Mouse (Mus musculus) liver, embryonic 15.5 days (tissue): ENCODE data around the gene Gpr107. TPM values are rescaled to one million over a fixed set of nuclear protein-coding genes. Genes with fewer than 3 reads are reported as not detected.

Experiments used
- ATAC-seq: fragments of 200-750 bp; cut with Nextera tagmentation; 2 replicates; pipeline ENCODE4 v1.8.0; 2017; ENCODE audit warnings: moderate number of reproducible peaks, mild to moderate bottlenecking, moderate library complexity; ENCODE audit not compliant: insufficient read depth
- H3K27ac ChIP-seq: fragments of 300-500 bp; sonication (generic); replicated peaks from 2 replicates; pipeline ENCODE4 v1.5.1; 2015; ENCODE audit warnings: mild to moderate bottlenecking, inconsistent platforms
- H3K27me3 ChIP-seq: fragments of 300-500 bp; sonication (generic); 2 replicates; pipeline ENCODE4 v1.6.1; 2015; ENCODE audit warnings: mild to moderate bottlenecking, inconsistent platforms
- H3K36me3 ChIP-seq: fragments of 300-500 bp; sonication (generic); replicated peaks from 2 replicates; pipeline ENCODE4 v1.6.1; 2015; ENCODE audit warnings: moderate library complexity, mild to moderate bottlenecking, inconsistent platforms
- H3K4me1 ChIP-seq: fragments of 300-500 bp; sonication (generic); replicated peaks from 2 replicates; pipeline ENCODE4 v1.6.1; 2015; ENCODE audit warnings: inconsistent platforms
- H3K4me2 ChIP-seq: fragments of 300-500 bp; sonication (generic); 2 replicates; pipeline ENCODE4 v1.6.1; 2015; ENCODE audit warnings: moderate library complexity, mild to moderate bottlenecking, inconsistent platforms
- H3K4me3 ChIP-seq: fragments of 300-500 bp; sonication (generic); replicated peaks from 2 replicates; pipeline ENCODE4 v1.5.1; 2015; ENCODE audit warnings: mild to moderate bottlenecking, inconsistent platforms
- H3K9ac ChIP-seq: fragments of 300-500 bp; sonication (generic); 2 replicates; pipeline ENCODE4 v1.6.1; 2015; ENCODE audit warnings: moderate library complexity, mild to moderate bottlenecking, inconsistent platforms
- H3K9me3 ChIP-seq: fragments of 300-500 bp; sonication (generic); replicated peaks from 2 replicates; pipeline ENCODE4 v1.6.1; 2016; ENCODE audit warnings: inconsistent platforms
- WGBS: fragments of 180-500 bp; shearing (Covaris S2); methylation state at CpG from one replicate; pipeline ENCODE4 v1.1.7; 2015; ENCODE audit warnings: mixed read lengths; ENCODE audit not compliant: insufficient replicate concordance; 5-methylcytosine and 5-hydroxymethylcytosine counted together
- polyA plus RNA-seq: library from polyadenylated mRNA; unstranded; fragments of >200 nt; fragmentation: Nextera tagmentation; extraction: Ambion mirVana; gene quantifications from 2 replicates; pipeline ENCODE4 v1.2.1, GENCODE M21; 2015

Gpr107 gene
- polyA plus RNA-seq, 1 experiment from 2014 or later, result 10.4 TPM

DNA sequence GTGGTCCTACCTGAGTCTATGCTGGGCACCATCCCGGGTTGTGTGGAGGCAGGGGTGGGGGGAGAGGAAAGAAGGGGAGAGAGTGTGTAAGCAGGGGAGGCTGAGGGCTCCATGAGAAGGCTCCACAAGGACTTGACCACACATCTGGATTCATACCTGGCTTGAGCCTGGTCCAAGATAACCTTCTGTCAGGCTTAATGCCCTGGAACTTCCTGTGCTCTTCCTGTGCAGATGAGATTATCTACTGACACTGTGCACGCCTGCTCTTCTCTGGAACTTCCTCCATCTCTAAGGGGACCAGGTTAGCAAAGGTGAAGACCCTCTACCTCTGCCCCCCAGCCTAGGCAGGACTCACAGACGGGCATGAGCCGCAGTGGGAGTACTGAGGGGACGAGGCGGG lies 96.7 kb downstream of the Gpr107 start:
- no peak overlapping the region for H3K27ac ChIP-seq
- peaks cover 44% of the 10 kb centered on the region for H3K27me3 ChIP-seq
- H3K36me3 ChIP-seq, result no peaks in the 10 kb centered on the region
- no peaks in the 10 kb centered on the region for H3K9me3 ChIP-seq
- peaks cover 7% of the 10 kb centered on the region for H3K4me1 ChIP-seq
- WGBS, result 57% methylated on average over 6 of the region's 6 CpGs
- no peak overlapping the region for H3K4me3 ChIP-seq
- no peak overlapping the region for H3K9ac ChIP-seq
- ATAC-seq, result no peak
- H3K4me2 ChIP-seq, result no peak overlapping the region

DNA sequence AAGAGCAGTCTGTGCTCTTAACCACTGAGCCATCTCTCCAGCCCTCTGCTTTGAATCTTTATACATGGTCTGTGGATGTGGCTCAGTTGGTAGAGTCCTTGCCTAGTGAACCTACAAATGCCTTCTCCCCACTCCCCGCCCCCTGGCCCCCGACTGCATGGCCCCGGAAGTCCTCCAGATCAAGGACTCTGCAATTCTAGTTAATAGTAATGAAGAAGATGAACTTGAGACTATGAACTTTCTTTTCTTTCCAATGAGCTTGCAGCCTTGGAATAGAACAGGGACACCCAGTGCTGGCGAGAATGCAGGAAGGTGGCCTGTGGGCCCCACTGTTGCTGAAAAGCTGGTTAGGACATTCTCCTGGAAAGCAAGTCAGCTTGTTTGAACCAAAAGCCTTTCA lies 100.1 kb downstream of the Gpr107 start:
- Histone ChIP-seq H3K4me1 (peaks cover 12% of the 10 kb centered on the region; the same call in 1 of the 2 replicates), H3K27ac (no peak overlapping the region), H3K36me3 (no peaks in the 10 kb centered on the region), H3K4me3 (no peak overlapping the region), H3K27me3 (peaks cover 11% of the 10 kb centered on the region), H3K9me3 (no peaks in the 10 kb centered on the region), H3K9ac (no peak overlapping the region), H3K4me2 (no peak overlapping the region)
- ATAC-seq, result no peak
- WGBS, result 84% methylated on average over 4 of the region's 4 CpGs

DNA sequence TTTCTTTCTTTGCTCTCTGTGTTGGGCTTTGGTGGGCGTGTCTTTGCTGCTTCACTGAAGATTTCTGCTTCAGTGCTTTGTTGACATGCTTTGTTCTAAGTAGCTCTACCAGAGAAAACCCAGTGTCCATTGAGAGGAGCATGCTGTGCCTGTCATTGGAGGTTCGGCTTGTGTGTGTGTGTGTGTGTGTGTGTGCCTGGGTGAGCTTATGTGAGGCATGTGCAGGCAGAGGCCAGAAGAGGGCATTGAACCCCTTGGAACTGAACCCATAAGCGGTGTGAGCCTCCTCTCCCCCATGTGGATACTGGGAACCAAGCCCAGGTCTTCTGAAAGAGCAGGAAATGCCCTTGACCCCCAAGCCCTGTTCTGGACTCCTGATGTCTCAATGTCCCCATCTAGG lies 101.3 kb downstream of the Gpr107 start:
- no peak for ATAC-seq
- H3K4me3 ChIP-seq, result no peak overlapping the region
- no peak overlapping the region for H3K9ac ChIP-seq
- H3K27ac ChIP-seq, result no peak overlapping the region
- no peaks in the 10 kb centered on the region for H3K9me3 ChIP-seq
- H3K4me1 ChIP-seq, result peaks cover 18% of the 10 kb centered on the region
- no peaks in the 10 kb centered on the region for H3K36me3 ChIP-seq
- WGBS, result 50% methylated on average over 3 of the region's 3 CpGs
- H3K4me2 ChIP-seq, result no peak overlapping the region
- no peaks in the 10 kb centered on the region for H3K27me3 ChIP-seq

DNA sequence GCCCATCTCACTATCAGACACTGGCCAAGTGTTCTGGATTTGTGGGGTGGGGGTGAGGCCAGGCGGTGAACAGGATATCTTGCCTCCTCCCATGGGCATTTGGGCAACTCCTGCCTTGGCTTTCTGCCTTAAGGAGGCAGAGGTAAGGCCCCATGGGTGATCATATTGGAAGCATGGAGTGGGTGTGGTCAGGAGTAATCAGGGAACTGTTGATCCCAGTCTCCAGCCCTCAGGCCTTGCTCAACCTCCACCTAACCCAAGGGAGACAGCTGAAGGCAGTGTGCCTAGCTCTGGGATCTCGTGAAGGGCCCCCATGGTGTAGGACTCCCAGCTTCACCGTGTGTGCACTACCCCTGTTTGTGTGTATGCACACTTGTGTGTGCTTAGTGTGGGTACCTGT lies 102.7 kb downstream of the Gpr107 start:
- ATAC-seq, result no peak
- Histone ChIP-seq H3K4me2 (no peak overlapping the region), H3K27ac (no peak overlapping the region), H3K9ac (no peak overlapping the region), H3K27me3 (no peaks in the 10 kb centered on the region), H3K4me3 (no peak overlapping the region), H3K4me1 (peaks cover 29% of the 10 kb centered on the region), H3K36me3 (no peaks in the 10 kb centered on the region), H3K9me3 (no peaks in the 10 kb centered on the region)
- 53% methylated on average over 3 of the region's 3 CpGs for WGBS

GRCm38 (mm10) chr2:31255952-31256938 lies 104.1 kb downstream of the Gpr107 start:
- peak; percentile 53; the same call in 1 of the 2 replicates for ATAC-seq
- no peak overlapping the region for H3K4me3 ChIP-seq
- no peak overlapping the region for H3K9ac ChIP-seq
- no peaks in the 10 kb centered on the region for H3K9me3 ChIP-seq
- H3K4me1 ChIP-seq, result peaks cover 29% of the 10 kb centered on the region
- no peak overlapping the region for H3K27ac ChIP-seq
- no peaks in the 10 kb centered on the region for H3K27me3 ChIP-seq
- no peak overlapping the region for H3K4me2 ChIP-seq
- no peaks in the 10 kb centered on the region for H3K36me3 ChIP-seq
- WGBS, result 22% methylated on average over 21 of the region's 21 CpGs

DNA sequence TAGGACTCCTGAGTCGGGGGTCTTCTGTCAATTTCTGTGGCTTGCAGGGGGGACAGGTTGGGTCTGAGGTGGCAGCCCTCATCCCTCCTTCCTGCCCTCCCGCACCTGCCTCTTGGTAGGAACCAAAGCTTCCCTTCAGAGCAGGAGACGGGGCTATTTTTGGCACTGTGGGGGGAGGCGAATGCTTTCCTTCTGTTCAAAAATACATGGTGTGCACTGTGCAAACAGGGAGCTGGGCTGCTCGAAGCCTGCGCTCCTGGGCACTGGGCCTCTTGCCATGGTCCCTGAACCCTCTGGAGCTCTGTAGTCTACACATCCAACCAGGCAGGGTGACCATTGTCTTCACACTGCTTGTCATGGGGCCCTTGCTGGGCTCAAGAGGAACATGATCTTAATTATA lies 105.0 kb downstream of the Gpr107 start:
- Histone ChIP-seq H3K9ac (no peak overlapping the region), H3K4me1 (peaks cover 29% of the 10 kb centered on the region), H3K4me2 (no peak overlapping the region), H3K36me3 (no peaks in the 10 kb centered on the region), H3K27me3 (no peaks in the 10 kb centered on the region), H3K4me3 (no peak overlapping the region), H3K27ac (no peak overlapping the region), H3K9me3 (no peaks in the 10 kb centered on the region)
- WGBS, result 27% methylated on average over 6 of the region's 6 CpGs
- no peak for ATAC-seq

DNA sequence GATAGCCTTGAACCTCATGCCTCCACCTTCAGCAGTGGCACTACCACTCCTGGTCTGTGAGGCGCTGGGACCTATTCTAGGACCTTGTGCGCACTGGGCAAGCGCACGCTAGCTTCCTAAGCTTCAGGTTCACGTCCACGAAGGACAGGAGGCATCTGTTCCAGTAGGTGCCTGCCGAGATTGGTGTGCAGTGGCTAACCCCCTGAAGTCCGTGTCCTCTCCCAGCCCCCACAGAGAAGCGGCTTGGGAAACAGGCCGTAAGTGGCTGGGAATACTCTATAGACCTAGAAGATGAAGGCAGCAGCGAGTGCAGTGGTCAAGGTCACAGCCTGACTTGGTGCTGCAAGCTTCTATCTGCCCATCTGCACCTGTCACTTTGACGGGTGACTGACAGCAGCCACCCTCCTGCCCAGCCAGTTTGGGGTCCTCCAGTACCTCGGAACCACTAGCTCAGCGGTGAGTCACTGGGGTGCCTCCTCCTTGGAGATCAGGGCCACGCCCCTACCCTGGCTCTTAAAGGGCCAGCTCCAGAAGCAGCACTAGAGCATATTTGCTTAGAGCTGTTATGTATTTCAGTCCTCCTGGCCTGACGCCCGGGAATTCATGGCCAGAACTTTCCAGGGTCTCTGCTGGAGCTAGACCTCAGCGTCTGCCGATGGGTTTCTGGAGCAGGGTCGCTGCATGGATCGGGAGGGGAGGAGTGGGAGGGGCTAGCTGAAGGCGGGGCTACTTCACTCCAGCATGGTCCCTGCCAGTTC lies 106.7 kb downstream of the Gpr107 start:
- Histone ChIP-seq H3K4me2 (peak overlapping the region; percentile 69), H3K27me3 (no peaks in the 10 kb centered on the region), H3K4me3 (peak overlapping the region; percentile 58), H3K9ac (no peak overlapping the region; the same call in 1 of the 2 replicates), H3K9me3 (no peaks in the 10 kb centered on the region), H3K4me1 (peaks cover 29% of the 10 kb centered on the region), H3K27ac (no peak overlapping the region), H3K36me3 (no peaks in the 10 kb centered on the region)
- 16% methylated on average over 22 of the region's 22 CpGs for WGBS
- peak; percentile 55 for ATAC-seq

- Histone ChIP-seq H3K9me3 (no peaks in the 10 kb centered on the region), H3K4me1 (peaks cover 29% of the 10 kb centered on the region), H3K36me3 (no peaks in the 10 kb centered on the region), H3K4me2 (peak overlapping the region; percentile 69), H3K27ac (no peak overlapping the region), H3K27me3 (no peaks in the 10 kb centered on the region), H3K4me3 (peak overlapping the region; percentile 58), H3K9ac (no peak overlapping the region; the same call in 1 of the 2 replicates)
- WGBS, result 24% methylated on average over 9 of the region's 9 CpGs
- no peak for ATAC-seq
These were observed 107.3 kb downstream of the Gpr107 start for GRCm38 (mm10) chr2:31259367-31259920.

- Histone ChIP-seq H3K4me3 (no peak overlapping the region), H3K4me1 (peaks cover 29% of the 10 kb centered on the region), H3K27me3 (no peaks in the 10 kb centered on the region), H3K4me2 (no peak overlapping the region), H3K36me3 (no peaks in the 10 kb centered on the region), H3K9ac (no peak overlapping the region), H3K9me3 (no peaks in the 10 kb centered on the region), H3K27ac (no peak overlapping the region)
- 67% methylated on average over 8 of the region's 8 CpGs for WGBS
- no peak for ATAC-seq
These were observed 108.4 kb downstream of the Gpr107 start for GRCm38 (mm10) chr2:31260549-31260948.

DNA sequence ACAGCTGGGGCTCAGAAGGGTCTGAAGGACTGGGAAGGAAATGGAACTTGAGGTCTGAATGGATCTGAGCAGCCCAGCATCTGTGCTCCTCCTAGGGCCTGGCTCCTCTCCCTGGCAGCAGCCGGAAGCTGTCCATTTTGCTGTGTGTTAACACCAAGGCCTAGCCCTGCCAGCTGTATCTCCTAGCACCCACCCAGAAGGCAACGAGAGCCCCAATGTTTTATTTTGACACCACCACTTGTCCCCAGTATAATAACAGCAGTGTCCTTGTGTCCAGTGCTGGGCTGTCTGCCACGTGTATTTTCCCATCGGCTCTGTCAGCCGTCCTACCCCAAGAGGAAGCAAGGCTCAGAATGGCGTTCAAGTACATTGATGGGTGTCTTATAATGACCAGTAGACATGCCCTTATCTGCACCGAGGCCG lies 110.9 kb downstream of the Gpr107 start:
- 57% methylated on average over 8 of the region's 8 CpGs for WGBS
- no peak for ATAC-seq
- no peak overlapping the region for H3K9ac ChIP-seq

More for the DNA sequence above, 110.9 kb downstream of the Gpr107 start:
- H3K27ac ChIP-seq, result no peak overlapping the region
- H3K4me3 ChIP-seq, result no peak overlapping the region
- H3K36me3 ChIP-seq, result no peaks in the 10 kb centered on the region
- H3K4me1 ChIP-seq, result peaks cover 14% of the 10 kb centered on the region
- H3K4me2 ChIP-seq, result no peak overlapping the region
- no peaks in the 10 kb centered on the region for H3K27me3 ChIP-seq
- H3K9me3 ChIP-seq, result no peaks in the 10 kb centered on the region
